ENCODE assay signal across 7 mouse cellular contexts in genomic region chr12:24830766-24831152, GRCm38 (mm10). TPM values are rescaled to one million over a fixed set of nuclear protein-coding genes. Genes with fewer than 3 reads are reported as not detected.
DNase-seq lines count a peak whose midpoint lies in the region; ATAC-seq and TF ChIP-seq lines count a peak whose summit lies in the region.

Mboat2 (plus strand) TSS chr12:24830879.

- DNase-seq in G1E (ENCODE audit: low spot score): no peak
- DNase-seq in adrenal gland, adult 8-10 months: peak; percentile 35
- DNase-seq in forebrain, embryonic 14.5 days (ENCODE audit: low spot score): no peak
- peak; percentile 46 for DNase-seq in induced T-regulatory cell, adult 2 months (ENCODE audit: low read depth)
- DNase-seq in left cerebral cortex, postnatal 14 days (ENCODE audit: low spot score in 2 of 2): peak in 1 of 2 experiments; percentile 22
- no peak for DNase-seq in spleen, adult 2 months (ENCODE audit: low read depth in 1 of 2, low spot score in 2 of 2)

- TF ChIP-seq CTCF in G1E (IDR thresholded peaks at IDR 0.05; ENCODE audit: low read depth, low read length): no peak
- TF ChIP-seq CTCF in spleen, adult 2 months (IDR thresholded peaks at IDR 0.05; ENCODE audit: extremely low read depth, insufficient read depth, insufficient read length, insufficient replicate concordance): no peak

- peak within 1 kb of the TSS; percentile 100 for H3K9ac ChIP-seq in forebrain, embryonic 14.5 days (ENCODE audit: low read length)

- H3K4me1 ChIP-seq in G1E (ENCODE audit: insufficient read depth, low read depth, low read length): peaks cover 31% of the 10 kb centered on the region
- peaks cover 30% of the 10 kb centered on the region for H3K4me1 ChIP-seq in forebrain, embryonic 14.5 days (ENCODE audit: control insufficient read depth, insufficient read depth, low read length)
- peaks cover 8% of the 10 kb centered on the region for H3K4me1 ChIP-seq in spleen, adult 2 months (ENCODE audit: control insufficient read depth, insufficient read depth, insufficient read length)

- no peak for ATAC-seq in G1E (ENCODE audit: extremely low read depth, insufficient number of reproducible peaks, low FRiP score, poor library complexity, severe bottlenecking)
- peak; percentile 47 for ATAC-seq in forebrain, embryonic 14.5 days
- peak; percentile 28 for ATAC-seq in megakaryocyte, adult 5-6 weeks (ENCODE audit: poor library complexity, severe bottlenecking)

- TF ChIP-seq POLR2A in spleen, adult 2 months (IDR thresholded peaks at IDR 0.05; ENCODE audit: low read depth, low read length): no peak

- intact Hi-C loops in left cerebral cortex, postnatal 14 days (cut with DNase I): loop anchor here (5.0 kb wide), 1 partner anchor 113 kb away; no protein-coding TSS in a partner anchor

- H3K4me2 ChIP-seq in forebrain, embryonic 14.5 days (ENCODE audit: low read length): peak within 1 kb of the TSS; percentile 72

- H3K27ac ChIP-seq in forebrain, embryonic 14.5 days (ENCODE audit: low read depth, low read length): peak within 1 kb of the TSS; percentile 98
- H3K27ac ChIP-seq in spleen, adult 2 months (ENCODE audit: insufficient read depth, low read length): no peak within 1 kb of the TSS

- peak within 1 kb of the TSS; percentile 85 for H3K4me3 ChIP-seq in G1E (ENCODE audit: low read depth, low read length)
- H3K4me3 ChIP-seq in forebrain, embryonic 14.5 days (ENCODE audit: low read depth, low read length): peak within 1 kb of the TSS; percentile 85
- peak within 1 kb of the TSS; percentile 66 for H3K4me3 ChIP-seq in spleen, adult 2 months (ENCODE audit: extremely low read depth, insufficient read depth, insufficient read length)

- no peaks in the 10 kb centered on the region for H3K36me3 ChIP-seq in G1E (replicated peaks)
- H3K36me3 ChIP-seq in forebrain, embryonic 14.5 days (ENCODE audit: control insufficient read depth, insufficient read depth, low read length): no peaks in the 10 kb centered on the region
- no peaks in the 10 kb centered on the region for H3K36me3 ChIP-seq in spleen, adult 2 months (ENCODE audit: control insufficient read depth, insufficient read depth, low read length)

- H3K9me3 ChIP-seq in G1E (replicated peaks): no peaks in the 10 kb centered on the region
- H3K9me3 ChIP-seq in forebrain, embryonic 14.5 days (replicated peaks; ENCODE audit: control insufficient read depth, low read length): no peaks in the 10 kb centered on the region

- WGBS in forebrain, embryonic 14.5 days: 0% methylated on average over 24 of the region's 24 CpGs
- WGBS in spleen, adult 2 months: 2% methylated on average over 24 of the region's 24 CpGs

- peaks cover 3% of the 10 kb centered on the region for H3K27me3 ChIP-seq in G1E (ENCODE audit: insufficient read depth, low read length)
- no peaks in the 10 kb centered on the region for H3K27me3 ChIP-seq in forebrain, embryonic 14.5 days (replicated peaks; ENCODE audit: control insufficient read depth, insufficient read depth, low read length)
- H3K27me3 ChIP-seq in spleen, adult 2 months (ENCODE audit: control insufficient read depth, insufficient read depth, low read length): peaks cover 2% of the 10 kb centered on the region

RNA-seq across cellular contexts. Expression of gene Mboat2, which starts in this region (rescaled TPM):
- total RNA-seq in G1E (2014; fragmentation: Nextera tagmentation): 1.6 and 2.2 TPM in 2 replicates
- total RNA-seq in G1E (2017): 0.76 and 0.98 TPM in 2 replicates
- 0.20 and 0.21 TPM in 2 replicates for polyA plus RNA-seq in G1E (2012)
- total RNA-seq in adrenal gland, adult 8-10 months (2022): 10 to 100 TPM; 16.1 to 38.7 (median 28.7) TPM
- 68.4 and 72.6 TPM in 2 replicates for polyA plus RNA-seq in forebrain, embryonic 14.5 days (2014; fragmentation: Nextera tagmentation; extraction: Ambion mirVana)
- 10 to 100 TPM; 60.7 to 68.0 TPM for total RNA-seq in left cerebral cortex, postnatal 14 days (2021)
- 0.18 and 1.2 TPM in 2 replicates for total RNA-seq in megakaryocyte, adult 5-6 weeks (2015)
- 1.1 and 1.4 TPM in 2 replicates for total RNA-seq in megakaryocyte, adult 5-6 weeks (2017)
- 1.2 and 1.4 TPM in 2 replicates for polyA plus RNA-seq in spleen, adult 2 months (2012; rRNA removed)

Comparison
In these comparisons a context has a peak if more than half of its experiments do, and no peak if none do; other contexts are left out.
1. RNA of gene Mboat2 (total RNA-seq): 60.7 to 68.0 TPM in left cerebral cortex, postnatal 14 days and 16.1 to 38.7 TPM in adrenal gland, adult 8-10 months; 0.76 to 2.2 TPM in G1E and 0.18 to 1.4 TPM in megakaryocyte, adult 5-6 weeks; every median in the first group is over 4 times any median in the second.
2. RNA of gene Mboat2 (polyA plus RNA-seq): 68.4 to 72.6 TPM in forebrain, embryonic 14.5 days; 1.2 to 1.4 TPM in spleen, adult 2 months and 0.20 to 0.21 TPM in G1E; every median in the first group is over 10 times any median in the second.
3. DNase-seq: peak in adrenal gland, adult 8-10 months (single experiment) and induced T-regulatory cell, adult 2 months (single experiment); none in G1E (single experiment), forebrain, embryonic 14.5 days (single experiment) and spleen, adult 2 months (0 of 2).
4. Peak in every context shown above with its lines, with median percentiles within 50 percentile points of each other: H3K4me3 ChIP-seq.